Mouse (Mus musculus) heart, adult 9 months (tissue): ENCODE measurements around the gene Cryba4.

Experiments
- DNase-seq, 2 experiments: peaks; one replicate each; pipeline ENCODE4 v3.0.0; 2022; ENCODE audit warnings: low spot score in 2 of 2

The Cryba4 gene

DNA sequence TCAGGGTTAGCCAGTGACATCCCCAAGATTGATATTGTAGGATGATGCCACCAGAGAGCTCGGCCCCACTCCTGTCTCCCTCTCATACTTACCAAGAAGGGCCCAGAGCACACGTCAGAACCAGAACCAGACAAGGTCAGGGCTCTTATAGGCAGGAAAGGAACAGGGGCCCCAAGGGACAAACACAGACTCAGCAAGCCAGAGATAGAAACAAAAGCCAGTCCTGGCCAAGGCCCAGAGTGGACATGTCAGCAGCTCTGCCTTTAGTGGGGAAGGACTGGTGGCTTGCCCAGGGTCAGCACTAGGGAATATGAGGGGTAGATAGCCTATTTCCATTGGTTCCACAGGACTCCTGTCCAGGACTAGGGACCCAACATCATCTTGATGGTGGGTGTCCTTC lies at the start of gene Cryba4:
TSS of gene Cryba4 (minus strand) at position 119 of the 400 bp plus-strand sequence.
- DNase-seq = peak; percentile 65 to 68

DNA sequence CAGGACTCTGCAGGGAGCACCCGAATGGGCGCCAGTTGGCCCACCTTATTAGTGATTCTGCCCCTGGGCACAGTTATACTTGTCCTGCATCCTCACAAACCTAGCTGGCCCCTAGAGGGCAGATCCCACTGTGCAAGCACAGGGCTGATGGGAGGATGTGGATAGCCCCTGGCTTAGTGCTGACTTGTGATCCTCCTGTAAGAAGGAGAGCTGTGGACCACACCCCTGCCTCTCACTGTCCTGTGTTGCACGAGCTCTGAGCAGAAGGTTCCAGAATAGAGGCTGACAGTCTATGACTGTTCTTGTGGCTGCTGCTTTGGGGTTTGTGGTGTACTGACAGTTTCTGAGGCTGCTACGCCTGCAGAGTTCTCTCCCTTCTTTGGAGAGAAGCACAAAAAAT lies 49.4 kb upstream of the Cryba4 start:
- DNase-seq = no peak

GRCm38 (mm10) chr5:112300721-112301308 lies 48.5 kb upstream of the Cryba4 start:
- DNase-seq = no peak

- DNase-seq = no peak
These were observed 47.8 kb upstream of the Cryba4 start for GRCm38 (mm10) chr5:112300112-112300511.

GRCm38 (mm10) chr5:112299399-112299798 lies 47.1 kb upstream of the Cryba4 start:
- no peak for DNase-seq

GRCm38 (mm10) chr5:112298226-112298988 lies 46.1 kb upstream of the Cryba4 start:
- DNase-seq = peak; percentile 63 to 84

- DNase-seq = no peak
These were observed 44.9 kb upstream of the Cryba4 start for GRCm38 (mm10) chr5:112297257-112297656.

DNA sequence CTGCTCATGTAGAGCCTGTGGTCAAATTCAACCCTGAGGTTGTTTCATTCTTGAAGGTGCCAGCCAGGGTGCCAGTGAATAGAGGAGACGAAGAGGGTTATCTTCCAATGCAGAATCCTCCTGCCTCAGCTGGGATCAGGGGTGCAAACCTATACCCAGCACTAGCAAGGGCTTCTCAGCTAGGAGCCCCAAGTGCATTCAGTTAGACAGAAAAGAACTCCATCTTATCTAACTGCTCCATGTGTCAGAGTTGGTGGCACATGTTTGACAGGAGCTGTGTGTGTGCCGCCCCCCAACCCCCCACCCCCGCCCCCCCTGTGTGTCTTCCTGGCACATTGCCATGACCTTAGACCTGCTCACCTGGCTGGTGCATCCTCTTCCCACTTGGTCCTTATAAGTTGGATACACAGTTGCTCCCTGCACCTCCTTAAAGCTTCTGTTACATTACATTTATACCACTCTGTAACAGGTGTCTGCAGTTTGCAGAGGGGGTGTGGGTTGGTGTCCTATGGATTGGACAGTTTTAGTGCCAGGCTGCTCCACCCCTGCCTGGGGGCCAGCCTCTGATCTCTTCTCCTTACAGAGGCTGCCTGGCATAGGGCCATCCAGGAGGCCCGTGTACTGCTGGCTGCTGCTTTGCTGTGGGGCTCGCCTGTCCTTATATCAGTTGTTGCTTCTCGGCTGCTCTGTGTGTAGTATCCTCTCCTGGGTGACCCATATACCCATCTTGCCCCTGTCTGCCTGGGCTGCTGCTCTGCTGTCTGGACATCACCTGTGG lies 44.3 kb upstream of the Cryba4 start:
- DNase-seq = no peak

GRCm38 (mm10) chr5:112295564-112295963 lies 43.2 kb upstream of the Cryba4 start:
- no peak for DNase-seq

- no peak for DNase-seq
These were observed 42.8 kb upstream of the Cryba4 start for GRCm38 (mm10) chr5:112295162-112295561.

DNA sequence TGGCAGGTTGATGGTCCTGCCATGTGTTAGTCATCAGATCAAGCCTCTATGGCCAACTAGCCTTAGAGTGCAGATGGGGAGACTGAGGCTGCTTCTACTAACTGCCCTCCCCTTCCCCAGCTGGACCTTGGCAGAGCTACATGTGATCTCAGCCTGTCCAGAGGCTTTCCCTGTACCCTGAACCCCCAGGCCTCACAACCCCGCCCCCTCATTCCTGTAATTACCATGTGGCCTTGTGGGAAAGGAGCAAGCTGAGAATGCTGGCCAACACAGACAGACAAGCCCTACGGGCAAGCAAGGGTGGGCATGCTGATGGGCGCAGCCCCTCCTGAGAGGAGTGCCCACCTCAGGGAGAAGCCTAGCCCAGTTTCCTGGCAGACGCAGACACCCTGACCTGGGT lies 42.4 kb upstream of the Cryba4 start:
- DNase-seq = no peak

GRCm38 (mm10) chr5:112293800-112294199 lies 41.5 kb upstream of the Cryba4 start:
- DNase-seq = no peak

DNA sequence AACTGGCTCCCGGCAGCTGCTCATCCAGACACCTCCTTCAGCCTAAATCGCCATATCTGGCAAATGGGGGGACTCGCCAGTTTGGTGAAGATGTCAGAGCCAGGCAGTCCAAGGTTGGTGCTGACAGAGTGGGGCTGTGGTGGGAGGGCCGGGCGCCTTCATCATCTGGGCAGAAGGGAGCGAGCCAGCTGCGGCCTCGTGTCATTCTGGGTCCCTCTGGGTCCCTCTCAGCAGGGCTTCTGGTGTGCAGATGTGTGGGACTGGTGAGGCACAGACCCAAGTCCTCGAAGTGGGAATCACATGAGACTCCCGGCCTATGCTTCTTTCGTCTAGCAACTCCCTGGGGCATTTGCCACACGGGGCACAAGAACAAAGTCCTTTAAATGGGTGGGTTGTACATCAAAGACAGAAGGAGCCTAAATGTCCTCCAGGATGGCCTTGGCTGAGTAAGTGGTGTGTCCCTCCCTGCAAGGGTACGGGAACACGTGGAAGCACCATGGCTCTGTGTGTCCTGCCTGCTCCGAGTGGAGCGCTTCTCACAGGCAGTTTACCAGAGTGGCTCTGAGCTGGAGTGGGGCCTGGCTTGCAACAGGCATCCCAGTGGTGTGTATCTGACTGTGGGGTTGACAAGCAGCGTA lies 40.1 kb upstream of the Cryba4 start:
- DNase-seq = no peak

DNA sequence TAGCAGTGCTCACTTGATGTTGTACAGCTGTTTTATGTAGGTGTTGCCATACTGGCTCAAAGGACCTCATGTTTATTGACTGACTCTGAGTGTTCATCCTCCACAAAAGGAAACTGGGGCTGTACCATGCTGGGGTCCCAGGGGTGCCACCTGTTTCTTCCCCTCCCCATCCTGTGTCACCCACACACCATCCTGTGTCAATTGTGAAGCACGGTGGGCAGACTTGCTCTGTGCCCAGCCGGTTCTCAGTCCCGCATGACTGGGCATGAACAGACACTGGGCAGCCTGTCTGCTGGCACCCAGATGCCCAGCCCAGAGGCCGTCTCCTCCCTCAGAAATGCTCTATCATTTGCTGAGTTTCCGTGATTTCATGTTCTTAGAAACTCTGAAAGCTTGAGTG lies 39.5 kb upstream of the Cryba4 start:
- DNase-seq = no peak

- no peak for DNase-seq
These were observed 38.2 kb upstream of the Cryba4 start for GRCm38 (mm10) chr5:112290536-112290880.

DNA sequence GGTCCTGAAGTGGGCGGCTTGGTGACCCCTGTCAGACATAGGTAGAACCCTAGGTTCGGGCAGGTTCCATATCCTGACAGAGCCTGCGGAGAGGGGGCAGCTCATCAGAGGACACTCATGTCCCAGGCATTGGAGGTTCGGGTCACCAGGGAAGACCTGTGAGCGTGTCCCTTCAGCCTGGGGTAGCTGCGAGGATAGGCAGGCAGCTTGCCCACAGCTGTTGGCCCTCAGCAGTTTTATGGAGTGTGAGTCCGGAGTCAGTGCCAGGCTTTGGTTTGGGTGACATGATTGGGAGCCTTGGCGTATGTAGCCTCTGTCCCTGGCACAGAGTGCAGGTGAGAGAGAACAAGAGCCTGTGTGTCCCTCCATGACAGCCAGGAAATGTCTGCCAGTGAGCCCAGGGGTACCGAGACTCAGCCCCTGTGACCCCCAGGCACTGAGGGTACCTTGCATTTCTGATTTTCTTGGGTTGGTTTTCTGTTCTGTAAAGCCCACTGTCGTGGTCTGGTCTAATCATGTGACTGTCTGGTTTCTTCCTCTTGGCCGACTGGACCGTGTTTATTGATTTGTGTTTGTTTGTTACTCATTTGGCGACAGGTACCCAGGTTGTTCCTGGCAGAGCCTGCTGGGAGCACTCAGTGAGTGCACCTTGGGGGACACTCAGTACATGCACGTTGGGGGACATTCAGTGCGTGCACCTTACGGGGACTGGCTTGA lies 37.7 kb upstream of the Cryba4 start:
- peak; percentile 72 to 74 for DNase-seq

- no peak for DNase-seq
These were observed 36.9 kb upstream of the Cryba4 start for GRCm38 (mm10) chr5:112289236-112289635.

DNA sequence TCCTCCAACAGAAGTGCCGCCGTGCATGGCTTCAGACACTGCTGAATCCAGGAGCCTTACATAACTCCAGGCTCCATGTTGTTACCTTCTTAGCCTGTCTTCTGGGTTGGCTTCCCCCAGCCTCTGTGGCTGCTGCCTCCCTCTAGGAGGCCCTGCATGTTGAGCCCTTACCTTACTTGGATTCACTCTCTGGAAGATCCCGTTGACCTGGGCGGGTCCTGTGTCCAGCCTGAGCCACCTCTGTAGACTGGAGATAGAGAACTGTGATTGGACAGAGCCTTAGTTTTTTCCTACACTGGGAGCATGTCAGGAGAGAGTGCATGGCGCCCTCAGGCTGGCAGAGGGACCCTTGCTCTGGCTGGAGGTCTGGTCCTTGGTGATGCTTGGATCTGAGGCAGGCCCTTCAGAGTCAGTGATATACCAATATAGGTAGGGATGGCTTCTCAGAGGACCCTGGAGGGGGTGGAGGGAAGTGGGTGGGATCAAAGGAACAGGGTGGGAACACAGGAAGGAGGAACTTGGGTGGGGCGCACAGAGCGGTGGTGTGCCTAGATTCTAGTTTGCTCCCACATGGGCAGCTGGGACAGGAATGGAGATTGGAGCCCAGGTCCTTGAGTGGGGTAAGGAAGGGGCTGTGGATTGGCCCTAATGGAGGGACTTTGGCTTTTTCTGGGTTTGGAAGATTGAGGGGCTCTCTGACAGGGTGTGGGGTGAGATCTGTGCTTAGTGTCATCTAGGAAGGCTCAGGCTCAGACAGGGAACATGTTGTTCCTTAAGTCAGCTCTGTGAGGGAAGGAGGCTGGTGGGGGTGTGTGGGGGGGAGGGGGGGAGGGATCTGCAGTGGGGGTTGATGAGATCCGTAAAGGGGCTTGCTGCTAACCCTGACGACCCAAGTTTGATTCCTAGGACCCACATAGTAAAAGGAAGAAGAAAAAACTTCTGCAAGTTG lies 36.1 kb upstream of the Cryba4 start:
- DNase-seq = peak in 1 of 2 experiments; percentile 69

GRCm38 (mm10) chr5:112287652-112288051 lies 35.3 kb upstream of the Cryba4 start:
- no peak for DNase-seq

GRCm38 (mm10) chr5:112286984-112287641 lies 34.8 kb upstream of the Cryba4 start:
- DNase-seq = no peak
